Mouse (Mus musculus): ENCODE results near the gene Mrps6.

DNA sequence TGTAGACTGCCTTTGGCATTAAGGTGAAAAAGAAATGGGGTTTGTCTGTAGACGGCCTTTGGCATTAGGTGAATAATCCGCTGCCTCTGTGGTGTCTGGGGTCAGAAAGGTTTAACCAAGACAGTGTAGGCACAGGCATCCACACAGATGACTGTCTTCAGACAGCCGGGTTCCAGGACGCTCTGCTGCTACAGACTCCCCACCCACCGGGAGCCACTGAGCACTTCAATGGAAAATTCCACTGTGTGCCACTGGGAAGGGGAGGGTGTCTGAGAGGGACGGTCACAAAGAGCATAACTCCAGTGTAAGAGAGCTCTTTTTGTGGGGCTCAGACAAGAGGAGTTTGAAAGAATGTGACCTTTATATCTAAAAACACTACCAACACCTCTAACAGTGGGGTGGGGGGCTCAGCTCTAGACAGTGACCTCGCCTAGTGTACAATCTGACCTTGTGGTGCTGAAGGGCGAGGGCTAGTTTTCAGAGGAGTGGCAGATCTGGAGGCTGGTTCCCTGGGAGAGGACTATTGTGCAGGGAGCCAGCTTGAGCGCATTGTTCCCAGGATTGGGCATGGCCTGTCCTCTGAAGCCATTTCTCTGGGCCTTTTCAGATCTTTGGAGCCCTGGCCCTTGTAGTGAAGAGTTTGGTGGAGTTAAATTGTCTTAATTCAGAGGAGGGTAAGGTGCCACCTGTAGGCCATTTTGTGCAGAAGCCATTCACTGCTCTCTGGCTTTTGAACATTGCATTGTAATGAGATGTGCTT lies 45.7 kb downstream of the Mrps6 start:
- TF ChIP-seq POLR2A (IDR thresholded peaks at IDR 0.05; ENCODE audit: insufficient read depth, low read length) = no peak
- TF ChIP-seq CTCF (IDR thresholded peaks at IDR 0.05; ENCODE audit: low read depth, low read length) = no peak
